9 mouse cellular contexts compared by ENCODE assay signal in the genomic region with DNA sequence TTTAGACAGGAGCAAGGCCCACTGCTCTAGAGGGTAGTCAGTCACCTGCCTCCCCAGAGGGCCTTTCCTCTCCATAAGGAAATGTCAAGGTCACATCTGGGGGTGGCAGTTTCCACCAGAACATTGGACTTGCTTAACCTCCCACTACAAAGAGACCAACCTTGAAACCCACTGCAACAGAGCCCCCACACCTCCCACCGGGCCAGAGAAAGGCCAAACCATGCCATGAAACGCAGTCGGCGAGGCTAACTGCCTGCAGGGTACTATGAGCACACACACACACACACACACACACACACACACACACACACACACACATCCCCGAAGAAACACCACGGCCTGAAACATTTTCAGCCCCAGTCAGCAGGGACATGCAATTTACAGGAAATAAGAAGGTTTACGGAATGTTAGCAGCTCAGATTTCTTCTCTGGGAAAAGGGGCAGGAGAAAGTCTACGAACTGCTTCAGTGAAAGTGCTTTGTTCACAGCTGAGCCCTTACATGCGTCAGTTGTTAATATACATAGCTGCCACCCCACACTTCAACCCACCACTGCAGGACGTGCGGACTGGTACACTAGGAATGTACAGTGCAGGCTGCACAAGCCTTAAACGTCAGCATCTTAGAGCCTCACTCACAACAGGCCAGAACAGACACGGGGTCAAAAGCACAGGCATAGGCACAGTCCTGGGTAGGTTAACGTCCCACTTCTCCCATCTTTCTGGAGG. TPM values are rescaled to one million over a fixed set of nuclear protein-coding genes. Genes with fewer than 3 reads are reported as not detected.
DNase-seq lines count a peak whose midpoint lies in the region; ATAC-seq and TF ChIP-seq lines count a peak whose summit lies in the region.
"Had no signal": no experiment of that assay in that cellular context is flagged by ENCODE, and none has a peak within 500 bp of the region (broad histone marks: within the 10 kb centered on the region; RNA-seq: fewer than 3 reads in every experiment).

No protein-coding gene starts in this region.

- no peak for TF ChIP-seq CTCF in forebrain, postnatal 0 days (IDR thresholded peaks at IDR 0.05; ENCODE audit: low read depth)

- H3K27me3 ChIP-seq in forebrain, postnatal 0 days (ENCODE audit: insufficient read depth, low read length): no peaks in the 10 kb centered on the region
- H3K27me3 ChIP-seq in neural tube, embryonic 14.5 days (ENCODE audit: control insufficient read depth, insufficient read depth, low read length): no peaks in the 10 kb centered on the region

- peak overlapping the region; percentile 95 for H3K9ac ChIP-seq in forebrain, postnatal 0 days
- H3K9ac ChIP-seq in neural tube, embryonic 14.5 days (replicated peaks; ENCODE audit: low read depth, low read length): peak overlapping the region; percentile 91

- DNase-seq in kidney, adult 11 months: peak; percentile 47
- DNase-seq in kidney, adult 8-10 months: no peak
- DNase-seq in adrenal gland, adult 8-10 months: peak; percentile 67
- DNase-seq in forebrain, postnatal 0 days: peak; percentile 67
- peak; percentile 13 to 47 for DNase-seq in kidney, postnatal 25 days
- DNase-seq in spleen, postnatal 14 days (ENCODE audit: low spot score in 2 of 2): no peak
- DNase-seq in cerebellum, postnatal 4 days (ENCODE audit: low spot score in 2 of 2): no peak

- no peaks in the 10 kb centered on the region for H3K36me3 ChIP-seq in forebrain, postnatal 0 days (ENCODE audit: insufficient read depth)
- H3K36me3 ChIP-seq in neural tube, embryonic 14.5 days (ENCODE audit: control insufficient read depth, insufficient read depth, low read length): no peaks in the 10 kb centered on the region

- peak; percentile 21 for ATAC-seq in forebrain, postnatal 0 days
- peak; percentile 36; the same call in 1 of the 2 replicates for ATAC-seq in neural tube, embryonic 14.5 days (ENCODE audit: low read depth)

- peak overlapping the region; percentile 86 for H3K4me2 ChIP-seq in forebrain, postnatal 0 days (ENCODE audit: low read depth)
- H3K4me2 ChIP-seq in neural tube, embryonic 14.5 days (ENCODE audit: low read depth, low read length): peak overlapping the region; percentile 77

- H3K4me3 ChIP-seq in forebrain, postnatal 0 days (ENCODE audit: low read depth, low read length): peak overlapping the region; percentile 79
- H3K4me3 ChIP-seq in neural tube, embryonic 14.5 days (ENCODE audit: low read depth, low read length): peak overlapping the region; percentile 95

- H3K9me3 ChIP-seq in forebrain, postnatal 0 days (ENCODE audit: low read length): no peaks in the 10 kb centered on the region
- no peaks in the 10 kb centered on the region for H3K9me3 ChIP-seq in neural tube, embryonic 14.5 days (ENCODE audit: control insufficient read depth, low read length)

- H3K4me1 ChIP-seq in forebrain, postnatal 0 days (ENCODE audit: insufficient read depth): peaks cover 12% of the 10 kb centered on the region
- H3K4me1 ChIP-seq in neural tube, embryonic 14.5 days (ENCODE audit: control insufficient read depth, insufficient read depth, low read length): peaks cover 27% of the 10 kb centered on the region

- WGBS in forebrain, postnatal 0 days: 21% methylated on average over 14 of the region's 14 CpGs
- 20% methylated on average over 14 of the region's 14 CpGs for WGBS in neural tube, embryonic 14.5 days

- peak overlapping the region; percentile 88 for H3K27ac ChIP-seq in forebrain, postnatal 0 days (ENCODE audit: low read depth, low read length)
- peak overlapping the region; percentile 85 for H3K27ac ChIP-seq in neural tube, embryonic 14.5 days (ENCODE audit: low read depth, low read length)

RNA-seq across cellular contexts. Expression of a gene that starts 2.1 kb away (rescaled TPM):
- total RNA-seq in adrenal gland, adult 8-10 months (2022): 100 to 1,000 TPM in 2 of 4 experiments, 10 to 100 TPM in 2; 57.5 to 105 (median 81.7) TPM
- total RNA-seq in forebrain, postnatal 0 days (2014; rRNA removed): 73.9 and 79.5 TPM in 2 replicates
- 56.2 and 68.1 TPM in 2 replicates for polyA plus RNA-seq in forebrain, postnatal 0 days (2015; fragmentation: Nextera tagmentation; extraction: Ambion mirVana)
- polyA plus RNA-seq in neural tube, embryonic 14.5 days (2014; fragmentation: Nextera tagmentation; extraction: Ambion mirVana): 43.4 and 57.9 TPM in 2 replicates
- total RNA-seq: MEL had no signal

RNA-seq across cellular contexts. Expression of a gene that starts 16.2 kb away (rescaled TPM):
- total RNA-seq in adrenal gland, adult 8-10 months (2022): not detected
- total RNA-seq in forebrain, postnatal 0 days (2014; rRNA removed): 1.00 and 1.0 TPM in 2 replicates
- 1.4 and 1.5 TPM in 2 replicates for polyA plus RNA-seq in forebrain, postnatal 0 days (2015; fragmentation: Nextera tagmentation; extraction: Ambion mirVana)
- not detected in 2 replicates for polyA plus RNA-seq in neural tube, embryonic 14.5 days (2014; fragmentation: Nextera tagmentation; extraction: Ambion mirVana)

Comparison
In these comparisons a context has a peak if more than half of its experiments do, and no peak if none do; other contexts are left out.
1. DNase-seq: peak in kidney, adult 11 months (single experiment), adrenal gland, adult 8-10 months (single experiment), forebrain, postnatal 0 days (single experiment) and kidney, postnatal 25 days (2 of 2); none in kidney, adult 8-10 months (0 of 2), spleen, postnatal 14 days (0 of 2) and cerebellum, postnatal 4 days (0 of 2).